Mouse (Mus musculus) CD4-positive, CD25-positive, alpha-beta regulatory T cell (primary cell): Measurements from ENCODE around the gene Mettl7a1. TPM values are rescaled to one million over a fixed set of nuclear protein-coding genes. Genes with fewer than 3 reads are reported as not detected.

Experiments
- polyA plus RNA-seq: library from polyadenylated mRNA; unstranded; fragments of 100-300 nt; shearing (Covaris generic); gene quantifications from one replicate; pipeline ENCODE4 v1.2.1, GENCODE M21; 2017

Gene Mettl7a1
- polyA plus RNA-seq = 5.6 TPM

DNA sequence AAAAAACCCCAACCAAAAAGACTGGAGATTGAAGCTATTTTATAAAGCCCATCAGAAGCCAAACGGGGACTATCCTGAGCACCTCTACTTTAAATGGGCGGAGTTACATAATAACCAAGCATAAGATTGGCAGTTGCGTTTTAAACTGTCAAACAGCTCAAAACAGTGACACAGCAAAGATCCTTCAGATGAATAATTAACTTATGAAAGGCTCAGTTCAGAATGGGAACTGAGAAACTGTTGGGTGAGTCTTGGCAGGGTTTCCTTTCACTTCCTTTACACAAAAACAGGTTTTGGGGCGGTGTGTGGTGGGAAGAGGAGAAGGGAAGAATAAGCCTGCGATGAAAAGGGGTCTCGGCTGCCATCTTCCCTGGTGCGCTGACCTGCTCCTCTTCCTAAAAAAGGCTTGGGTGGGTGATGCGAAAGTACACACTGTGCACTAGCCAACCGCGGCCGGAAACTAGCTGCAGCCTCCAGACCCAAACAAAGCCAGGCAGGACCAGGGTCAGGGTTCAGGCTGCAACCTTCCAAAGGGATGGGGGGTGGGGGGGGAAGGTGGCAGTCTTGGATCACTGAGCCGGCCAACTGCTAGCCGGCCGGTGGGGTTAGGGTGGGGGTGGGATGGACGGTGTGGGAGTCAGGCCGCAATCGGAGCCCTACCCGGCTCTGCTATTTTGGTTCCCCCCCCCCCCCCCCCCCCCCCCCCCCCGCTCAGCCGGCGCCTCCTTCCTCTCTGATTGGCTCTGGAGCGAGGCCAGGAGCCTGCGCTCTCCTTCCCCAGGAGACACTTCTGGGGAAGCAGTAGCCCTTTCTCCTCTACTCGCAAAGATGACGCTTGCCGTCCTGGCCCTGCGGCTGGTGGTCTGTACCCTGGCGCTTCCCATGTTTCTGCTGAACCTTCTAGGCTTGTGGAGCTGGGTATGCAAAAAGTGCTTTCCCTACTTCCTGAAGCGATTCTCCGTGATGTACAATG, at the start of gene Mettl7a1:
Mettl7a1 (plus strand) TSS at position 122 of the 973 bp plus-strand sequence.

DNA sequence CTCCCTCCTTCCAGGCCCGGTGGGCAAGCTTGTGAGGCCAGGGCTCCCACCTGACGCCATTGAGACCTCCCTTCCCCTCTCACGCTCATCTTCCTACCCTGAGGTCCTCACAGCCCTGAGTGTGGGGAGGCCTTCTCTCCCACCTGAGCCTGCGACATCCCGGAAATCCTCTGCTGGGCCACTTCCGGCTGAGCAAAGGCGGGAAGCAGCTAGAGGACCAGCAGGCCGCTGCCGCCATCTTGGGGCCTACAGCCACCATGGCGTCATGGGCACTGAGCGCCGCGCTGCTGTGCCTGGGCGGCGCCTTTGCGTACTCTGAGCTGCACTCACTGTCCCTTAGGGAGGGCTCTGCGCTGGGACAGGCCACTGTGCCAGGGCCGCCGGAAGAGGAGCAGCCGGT, 23.3 kb upstream of the Mettl7a1 start, which contains the start of gene Tmprss12:
Tmprss12 (plus strand) TSS at position 212 of the 400 bp plus-strand sequence.

DNA sequence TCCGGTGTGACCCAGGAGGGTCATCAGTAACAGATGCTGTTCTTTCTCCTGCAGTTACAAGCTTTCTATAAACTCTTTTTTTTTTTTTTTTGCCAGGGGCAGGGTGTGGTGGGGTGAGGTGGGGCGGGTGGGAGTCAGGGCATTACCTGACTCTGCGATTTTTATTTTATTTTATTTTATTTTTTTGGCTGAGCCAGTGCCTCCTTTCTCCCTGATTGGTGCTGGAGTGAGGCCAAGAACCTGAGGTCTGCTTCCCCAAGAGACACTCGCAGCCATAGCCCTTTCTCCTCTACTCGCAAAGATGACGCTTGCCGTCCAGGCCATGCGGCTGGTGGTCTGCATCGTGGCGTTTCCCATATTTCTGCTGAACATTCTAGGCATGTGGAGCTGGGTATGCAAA, 30.7 kb downstream of the Mettl7a1 start, which contains the start of gene Mettl7a3:
Mettl7a3 (plus strand) TSS at position 301 of the 400 bp plus-strand sequence.

DNA sequence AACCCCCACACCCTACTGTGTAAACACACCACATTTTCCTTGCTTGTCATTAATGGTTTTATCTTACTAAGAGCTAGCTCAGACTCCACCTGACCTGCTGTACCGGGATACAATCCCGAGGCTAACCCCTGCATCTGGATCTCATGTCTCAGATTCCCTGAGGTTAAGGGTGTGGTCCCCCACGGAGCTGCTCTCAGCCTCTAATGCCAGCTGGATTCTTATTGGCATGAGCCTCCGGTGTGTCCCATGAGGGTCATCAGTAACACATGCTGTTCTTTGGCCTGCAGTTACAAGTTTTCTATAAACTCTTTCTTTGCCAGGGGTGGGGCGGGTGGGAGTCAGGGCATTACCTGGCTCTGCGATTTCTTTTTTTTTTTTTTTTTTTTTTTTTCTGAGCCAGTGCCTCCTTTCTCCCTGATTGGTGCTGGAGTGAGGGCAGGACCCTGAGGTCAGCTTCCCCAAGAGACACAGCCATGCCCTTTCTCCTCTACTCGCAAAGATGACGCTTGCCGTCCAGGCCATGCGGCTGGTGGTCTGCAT, 48.8 kb downstream of the Mettl7a1 start, which contains the start of the genes Methig1 and Mettl7a2:
Methig1 (plus strand) TSS at position 439 of the 540 bp plus-strand sequence.
Mettl7a2 (plus strand) TSS at position 490 of the 540 bp plus-strand sequence.

DNA sequence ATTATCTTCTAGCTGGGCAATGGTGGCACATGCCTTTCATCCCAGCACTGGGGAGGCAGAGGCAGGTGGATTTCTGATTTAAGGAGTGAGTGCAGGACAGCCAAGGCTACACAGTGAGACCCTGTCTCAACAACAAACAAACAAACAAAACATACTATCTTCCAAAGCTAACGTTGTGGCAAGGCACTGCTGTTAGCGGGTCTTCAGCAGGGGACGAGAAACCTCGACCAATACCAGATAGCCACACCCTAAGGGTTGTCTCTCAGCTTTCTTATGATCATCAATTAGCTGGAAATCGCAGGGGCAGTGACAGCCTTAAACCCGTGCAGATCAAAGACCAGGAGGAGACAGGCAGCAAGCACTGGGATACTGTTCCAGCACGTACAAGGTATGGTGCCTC, 60.3 kb downstream of the Mettl7a1 start, which contains the start of gene Higd1c:
Higd1c (plus strand) TSS at position 301 of the 400 bp plus-strand sequence.

Other genes starting within 250 kb of the Mettl7a1 start
- gene Atf1, start 76.3 kb upstream of the Mettl7a1 start, polyA plus RNA-seq = 54.5 TPM
- gene Tmprss12, start 23.3 kb upstream of the Mettl7a1 start, polyA plus RNA-seq = not detected
- not detected for gene Mettl7a3, start 30.8 kb downstream of the Mettl7a1 start, polyA plus RNA-seq
- gene Methig1, start 49.0 kb downstream of the Mettl7a1 start, polyA plus RNA-seq = 0.13 TPM
- gene Mettl7a2, start 49.1 kb downstream of the Mettl7a1 start, polyA plus RNA-seq = not detected
- not detected for gene Higd1c, start 60.4 kb downstream of the Mettl7a1 start, polyA plus RNA-seq
- 0.22 TPM for gene Gm5475, start 118.0 kb downstream of the Mettl7a1 start, polyA plus RNA-seq
- 31.7 TPM for gene Slc11a2, start 120.9 kb downstream of the Mettl7a1 start, polyA plus RNA-seq
- gene Letmd1, start 164.9 kb downstream of the Mettl7a1 start, polyA plus RNA-seq = 49.7 TPM
- gene Csrnp2, start 191.3 kb downstream of the Mettl7a1 start, polyA plus RNA-seq = 5.9 TPM
- 9.6 TPM for gene Tfcp2, start 247.9 kb downstream of the Mettl7a1 start, polyA plus RNA-seq